Mouse (Mus musculus): ENCODE data around the gene Mthfsd.

DNA sequence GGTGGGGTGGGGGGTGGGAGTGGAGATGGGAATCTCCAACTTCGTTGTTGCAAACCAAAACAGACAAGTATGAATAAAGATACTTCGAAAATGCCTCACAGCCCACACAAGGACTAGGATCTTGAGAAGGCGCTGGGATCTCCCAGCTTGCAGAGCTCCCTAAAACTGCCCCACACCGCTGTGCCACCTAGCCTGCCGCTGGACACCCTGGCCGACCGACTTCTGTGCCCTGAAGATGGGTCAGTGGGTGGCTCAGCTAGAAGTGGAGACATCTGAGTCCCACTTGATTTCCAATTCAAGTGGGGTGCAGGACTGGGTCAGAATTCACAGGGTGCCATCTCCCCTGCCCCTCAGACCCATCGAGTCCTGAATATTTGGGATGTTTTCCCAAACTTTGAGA, 13.5 kb upstream of the Mthfsd start:
- TF ChIP-seq CTCF (IDR thresholded peaks at IDR 0.05; ENCODE audit: low read depth, low read length) (no peak), POLR2A (IDR thresholded peaks at IDR 0.05; ENCODE audit: extremely low read depth, insufficient read depth, low read length) (no peak)

All from liver, adult 2 months (tissue).